In the genomic region with DNA sequence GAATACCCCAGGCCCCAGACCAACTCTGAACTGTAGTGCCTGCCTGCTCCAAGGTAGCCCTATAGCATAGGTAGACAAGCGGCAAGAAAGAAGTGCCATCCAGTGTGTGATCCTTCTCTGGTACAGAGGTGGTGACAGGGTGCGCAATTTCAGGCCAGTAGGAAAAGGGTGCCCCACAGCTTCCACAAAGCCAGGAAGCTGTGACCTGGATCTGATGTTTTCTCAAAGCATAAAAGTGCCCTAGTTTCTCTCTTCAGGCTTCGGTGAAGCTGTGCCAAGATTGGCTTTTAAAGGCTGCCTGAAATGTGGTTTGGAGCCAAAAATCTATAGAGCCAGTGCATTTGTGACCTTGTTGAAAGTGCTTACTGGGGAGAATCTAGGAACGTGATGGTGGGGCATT, we compare ENCODE assay signal across 12 mouse cellular contexts. TPM values are rescaled to one million over a fixed set of nuclear protein-coding genes. Genes with fewer than 3 reads are reported as not detected.
DNase-seq lines count a peak whose midpoint lies in the region; ATAC-seq and TF ChIP-seq lines count a peak whose summit lies in the region.
"Had no signal": no experiment of that assay in that cellular context is flagged by ENCODE, and none has a peak within 500 bp of the region (broad histone marks: within the 10 kb centered on the region; RNA-seq: fewer than 3 reads in every experiment).

No protein-coding gene starts in this region.

- no peak overlapping the region for H3K4me2 ChIP-seq in heart, embryonic 14.5 days (ENCODE audit: low read length)
- H3K4me2 ChIP-seq in heart, embryonic 11.5 days, result no peak overlapping the region
- no peak overlapping the region for H3K4me2 ChIP-seq in lung, postnatal 0 days (replicated peaks; ENCODE audit: low read depth, low read length)
- H3K4me2 ChIP-seq in neural tube, embryonic 15.5 days, result no peak overlapping the region

- DNase-seq in lung, postnatal 0 days (ENCODE audit: low spot score), result no peak
- DNase-seq in lung, adult 2 months, result no peak
- peak; percentile 69 for DNase-seq in cerebellum, adult 9-11 months
- no peak for DNase-seq in spleen, postnatal 10 days (ENCODE audit: low spot score in 2 of 2)
- DNase-seq: left cerebral cortex, postnatal 4 days; lung, embryonic 14.5 days; thymus, postnatal 36 days had no signal

- TF ChIP-seq EP300 in lung, postnatal 0 days (IDR thresholded peaks at IDR 0.05), result no peak

- no peak for TF ChIP-seq CTCF in lung, postnatal 0 days (IDR thresholded peaks at IDR 0.05)
- no peak for TF ChIP-seq CTCF in lung, adult 2 months (IDR thresholded peaks at IDR 0.05; ENCODE audit: insufficient read depth, low read length)

- H3K36me3 ChIP-seq in heart, embryonic 14.5 days (ENCODE audit: control insufficient read depth, insufficient read depth, low read length), result 0 out of 2 replicates have a peak, but pooled peaks cover 7% of the 10 kb centered on the region
- H3K36me3 ChIP-seq in heart, embryonic 11.5 days (ENCODE audit: control insufficient read depth, insufficient read depth, low read length), result no peaks in the 10 kb centered on the region
- H3K36me3 ChIP-seq in lung, postnatal 0 days (ENCODE audit: insufficient read depth, low read length), result no peaks in the 10 kb centered on the region
- peaks cover 8% of the 10 kb centered on the region for H3K36me3 ChIP-seq in neural tube, embryonic 15.5 days

- peak overlapping the region in 1 of 2 experiments; percentile 47; a peak in 2 of 4 replicates for H3K27ac ChIP-seq in heart, embryonic 14.5 days (replicated peaks in 1 of 2; ENCODE audit: control insufficient read depth in 1 of 2, insufficient read depth in 1 of 2, low read depth in 2 of 2, low read length in 2 of 2)
- no peak overlapping the region for H3K27ac ChIP-seq in heart, embryonic 11.5 days (ENCODE audit: low read depth, low read length)
- H3K27ac ChIP-seq in lung, postnatal 0 days (ENCODE audit: low read length), result 0 out of 2 replicates have a peak overlapping the region, but pooled peaks have one; percentile 32
- H3K27ac ChIP-seq in neural tube, embryonic 15.5 days (replicated peaks), result peak overlapping the region; percentile 49

- 69% methylated on average over 4 of the region's 4 CpGs for WGBS in heart, embryonic 14.5 days
- WGBS in heart, embryonic 11.5 days (ENCODE audit: insufficient replicate concordance), result 85% methylated on average over 4 of the region's 4 CpGs
- 62% methylated on average over 4 of the region's 4 CpGs for WGBS in lung, postnatal 0 days
- 55% methylated on average over 4 of the region's 4 CpGs for WGBS in lung, adult 2 months
- 71% methylated on average over 4 of the region's 4 CpGs for WGBS in neural tube, embryonic 15.5 days

- TF ChIP-seq POLR2A in lung, adult 2 months (IDR thresholded peaks at IDR 0.05; ENCODE audit: borderline replicate concordance, extremely low read depth, low read depth, low read length), result no peak

- peaks cover 10 to 16% of the 10 kb centered on the region in 2 experiments; a peak in 3 of 4 replicates for H3K4me1 ChIP-seq in heart, embryonic 14.5 days (ENCODE audit: control insufficient read depth in 2 of 2, insufficient read depth in 2 of 2, low read length in 2 of 2)
- peaks cover 16% of the 10 kb centered on the region for H3K4me1 ChIP-seq in heart, embryonic 11.5 days (ENCODE audit: control insufficient read depth, insufficient read depth, low read length)
- peaks cover 26% of the 10 kb centered on the region for H3K4me1 ChIP-seq in lung, postnatal 0 days (ENCODE audit: insufficient read depth, low read depth, low read length)
- H3K4me1 ChIP-seq in lung, adult 2 months (ENCODE audit: control insufficient read depth, insufficient read depth, low read length), result peaks cover 14% of the 10 kb centered on the region
- H3K4me1 ChIP-seq in neural tube, embryonic 15.5 days, result peaks cover 32% of the 10 kb centered on the region

- H3K9ac ChIP-seq in heart, embryonic 14.5 days (ENCODE audit: low read length), result peak overlapping the region; percentile 16; the same call in 1 of the 2 replicates
- H3K9ac ChIP-seq in heart, embryonic 11.5 days (ENCODE audit: low read depth, low read length), result no peak overlapping the region
- H3K9ac ChIP-seq in lung, postnatal 0 days (replicated peaks; ENCODE audit: low read depth), result no peak overlapping the region
- peak overlapping the region; percentile 17; the same call in 1 of the 2 replicates for H3K9ac ChIP-seq in neural tube, embryonic 15.5 days (replicated peaks)
- H3K9ac ChIP-seq: lung, embryonic 14.5 days had no signal

- ATAC-seq in heart, embryonic 14.5 days (ENCODE audit: insufficient number of reproducible peaks, insufficient read depth, low FRiP score, low read depth), result no peak
- no peak for ATAC-seq in heart, embryonic 11.5 days (replicated peaks; ENCODE audit: insufficient number of reproducible peaks, low FRiP score, low TSS enrichment)
- no peak for ATAC-seq in lung, postnatal 0 days
- ATAC-seq in neural tube, embryonic 15.5 days (ENCODE audit: low FRiP score), result no peak
- ATAC-seq: inflammation-experienced regulatory T-cells, adult 6 months had no signal

- no peak overlapping the region for H3K4me3 ChIP-seq in heart, embryonic 14.5 days (ENCODE audit: control insufficient read depth in 1 of 2, insufficient read depth in 1 of 2, low read depth in 1 of 2, low read length in 2 of 2)
- no peak overlapping the region for H3K4me3 ChIP-seq in heart, embryonic 11.5 days (ENCODE audit: low read depth, low read length)
- no peak overlapping the region for H3K4me3 ChIP-seq in lung, postnatal 0 days (ENCODE audit: low read depth, low read length)
- no peak overlapping the region for H3K4me3 ChIP-seq in lung, adult 2 months (replicated peaks; ENCODE audit: extremely low read depth, low read depth, low read length)
- no peak overlapping the region for H3K4me3 ChIP-seq in neural tube, embryonic 15.5 days (replicated peaks)
- H3K4me3 ChIP-seq: myocyte had no signal

- H3K27me3 ChIP-seq in heart, embryonic 14.5 days (ENCODE audit: control insufficient read depth, insufficient read depth, low read length), result no peaks in the 10 kb centered on the region
- H3K27me3 ChIP-seq in heart, embryonic 11.5 days (ENCODE audit: control insufficient read depth, insufficient read depth, low read length), result no peaks in the 10 kb centered on the region
- H3K27me3 ChIP-seq in lung, postnatal 0 days (replicated peaks; ENCODE audit: insufficient read depth, low read length), result no peaks in the 10 kb centered on the region
- H3K27me3 ChIP-seq in neural tube, embryonic 15.5 days (replicated peaks), result no peaks in the 10 kb centered on the region

- H3K9me3 ChIP-seq in heart, embryonic 14.5 days (ENCODE audit: control insufficient read depth, low read length), result no peaks in the 10 kb centered on the region
- H3K9me3 ChIP-seq in heart, embryonic 11.5 days (replicated peaks; ENCODE audit: control insufficient read depth, low read length), result no peaks in the 10 kb centered on the region
- no peaks in the 10 kb centered on the region for H3K9me3 ChIP-seq in lung, postnatal 0 days (ENCODE audit: low read length)
- no peaks in the 10 kb centered on the region for H3K9me3 ChIP-seq in neural tube, embryonic 15.5 days (replicated peaks)

RNA-seq across cellular contexts. Expression of a gene that starts 26.4 kb away (rescaled TPM):
- 17.2 and 17.6 TPM in 2 replicates for polyA plus RNA-seq in heart, embryonic 14.5 days (2014; fragmentation: Nextera tagmentation; extraction: Ambion mirVana)
- 9.2 and 9.5 TPM in 2 replicates for polyA plus RNA-seq in heart, embryonic 11.5 days (2014; fragmentation: Nextera tagmentation; extraction: Ambion mirVana)
- polyA plus RNA-seq in lung, postnatal 0 days (2015; fragmentation: Nextera tagmentation; extraction: Ambion mirVana), result 13.8 and 16.6 TPM in 2 replicates
- polyA plus RNA-seq in lung, adult 2 months (2012; rRNA removed), result 120 and 125 TPM in 2 replicates
- 21.2 and 31.8 TPM in 2 replicates for polyA plus RNA-seq in neural tube, embryonic 15.5 days (2015; fragmentation: Nextera tagmentation; extraction: Ambion mirVana)

Comparison
In these comparisons a context has a peak if more than half of its experiments do, and no peak if none do; other contexts are left out.
1. H3K9ac ChIP-seq: peak in heart, embryonic 14.5 days (single experiment) and neural tube, embryonic 15.5 days (single experiment); none in heart, embryonic 11.5 days (single experiment) and lung, postnatal 0 days (single experiment).